Mouse (Mus musculus) kidney, adult 2 months (tissue): ENCODE data around the gene Rfx1. TPM values are rescaled to one million over a fixed set of nuclear protein-coding genes. Genes with fewer than 3 reads are reported as not detected.

Experiments used
- DNase-seq: peaks from one replicate; pipeline ENCODE4 v3.0.0; 2021
- H3K27ac ChIP-seq: fragments of 200-500 bp; 2 replicates; pipeline ENCODE4 v1.5.1; 2012; ENCODE audit warnings: low read depth, low read length, control low read depth, inconsistent platforms; ENCODE audit not compliant: insufficient read depth
- H3K27me3 ChIP-seq: fragments of 200-500 bp; replicated peaks from 2 replicates; pipeline ENCODE4 v1.6.1; 2012; ENCODE audit warnings: mild to moderate bottlenecking, moderate library complexity, low read length, inconsistent platforms; ENCODE audit not compliant: control insufficient read depth, insufficient read depth
- H3K36me3 ChIP-seq: fragments of 200-500 bp; 2 replicates; pipeline ENCODE4 v1.6.1; 2012; ENCODE audit warnings: mild to moderate bottlenecking, moderate library complexity, low read length, inconsistent platforms; ENCODE audit not compliant: control insufficient read depth, insufficient read depth
- H3K4me1 ChIP-seq: fragments of 200-500 bp; 2 replicates; pipeline ENCODE4 v1.6.1; 2011; ENCODE audit warnings: low read length; ENCODE audit not compliant: control insufficient read depth, insufficient read depth
- H3K4me3 ChIP-seq: fragments of 200-500 bp; 2 replicates; pipeline ENCODE4 v1.5.1; 2011; ENCODE audit warnings: mild to moderate bottlenecking, low read depth, low read length, control low read depth; ENCODE audit not compliant: insufficient read depth
- CTCF ChIP-seq: fragments of 200-500 bp; conservative IDR thresholded peaks from 2 replicates; pipeline ENCODE4 v1.5.1; 2011; ENCODE audit warnings: low read depth, mild to moderate bottlenecking, control low read depth, low read length, moderate library complexity, mixed read lengths; ENCODE audit not compliant: insufficient read depth, insufficient read length
- WGBS: fragments of 180-500 bp; shearing (Covaris S2); methylation state at CpG from one replicate; pipeline ENCODE4 v1.1.7; 2018; 5-methylcytosine and 5-hydroxymethylcytosine counted together
- polyA plus RNA-seq: library from polyadenylated mRNA; depleted of rRNA; stranded (reverse); fragments of >200 nt; gene quantifications from 2 replicates; pipeline ENCODE4 v1.2.3, GENCODE M21; 2012; rRNA removed

Gene Rfx1
- polyA plus RNA-seq, 1 experiment, result 15.8 TPM

GRCm38 (mm10) chr8:84144636-84145245, 78.1 kb downstream of the Rfx1 start:
- H3K36me3 ChIP-seq, result no peaks in the 10 kb centered on the region
- no peak for DNase-seq
- WGBS, result 89% methylated on average over 8 of the region's 8 CpGs

More at GRCm38 (mm10) chr8:84144636-84145245, 78.1 kb downstream of the Rfx1 start:
- H3K27me3 ChIP-seq, result no peaks in the 10 kb centered on the region
- no peak for TF ChIP-seq CTCF
- no peak overlapping the region for H3K27ac ChIP-seq
- peaks cover 12% of the 10 kb centered on the region for H3K4me1 ChIP-seq
- H3K4me3 ChIP-seq, result no peak overlapping the region

Other genes with a start within 250 kb of the Rfx1 start
- 28.7 and 44.4 TPM in 2 replicates for gene Adgrl1, start 166.7 kb upstream of the Rfx1 start, polyA plus RNA-seq
- 2.7 and 3.2 TPM in 2 replicates for gene Gm10644, start 111.6 kb upstream of the Rfx1 start, polyA plus RNA-seq
- gene Asf1b, start 111.3 kb upstream of the Rfx1 start, polyA plus RNA-seq, result 2.0 and 3.6 TPM in 2 replicates
- 88.3 and 95.6 TPM in 2 replicates for gene Prkaca, start 93.8 kb upstream of the Rfx1 start, polyA plus RNA-seq
- gene Samd1, start 69.2 kb upstream of the Rfx1 start, polyA plus RNA-seq, result 37.2 and 44.5 TPM in 2 replicates
- gene 1700067K01Rik, start 65.3 kb upstream of the Rfx1 start, polyA plus RNA-seq, result 5.1 and 7.0 TPM in 2 replicates
- 9.1 and 14.3 TPM in 2 replicates for gene 2210011C24Rik, start 54.7 kb upstream of the Rfx1 start, polyA plus RNA-seq
- 7.8 and 7.9 TPM in 2 replicates for gene Palm3, start 45.4 kb upstream of the Rfx1 start, polyA plus RNA-seq
- gene Il27ra, start 24.2 kb upstream of the Rfx1 start, polyA plus RNA-seq, result 1.9 and 5.6 TPM in 2 replicates
- 0.19 TPM in 1 of 2 replicates, not detected in the other for gene Rln3, start 21.8 kb upstream of the Rfx1 start, polyA plus RNA-seq
- gene Gm10643, start 1.7 kb upstream of the Rfx1 start, polyA plus RNA-seq, result 1.1 and 1.2 TPM in 2 replicates
- gene Dcaf15, start 37.9 kb downstream of the Rfx1 start, polyA plus RNA-seq, result 28.2 and 30.1 TPM in 2 replicates
- gene Podnl1, start 59.2 kb downstream of the Rfx1 start, polyA plus RNA-seq, result 0.48 and 0.67 TPM in 2 replicates
- 24.1 and 26.0 TPM in 2 replicates for gene Cc2d1a, start 81.1 kb downstream of the Rfx1 start, polyA plus RNA-seq
- gene 4930432K21Rik, start 81.2 kb downstream of the Rfx1 start, polyA plus RNA-seq, result 0.63 and 0.92 TPM in 2 replicates
- gene Nanos3, start 118.4 kb downstream of the Rfx1 start, polyA plus RNA-seq, result 0.99 and 1.4 TPM in 2 replicates
- gene Zswim4, start 170.2 kb downstream of the Rfx1 start, polyA plus RNA-seq, result 9.2 and 10.0 TPM in 2 replicates
- gene D8Ertd738e, start 182.9 kb downstream of the Rfx1 start, polyA plus RNA-seq, result 216 and 246 TPM in 2 replicates
- 39.3 and 48.6 TPM in 2 replicates for gene Mri1, start 190.5 kb downstream of the Rfx1 start, polyA plus RNA-seq
- 24.7 and 32.7 TPM in 2 replicates for gene Ccdc130, start 203.5 kb downstream of the Rfx1 start, polyA plus RNA-seq